Mouse (Mus musculus) forebrain, embryonic 11.5 days (tissue): ENCODE measurements at regions not wholly inside any gene's neighbourhood (a gene's known extent, or its start where the extent isn't known, plus 50 kb on each side); places are given as distances from the start of the nearest gene placed in this dataset.

ENCODE experiments used
- ATAC-seq: fragments of 200-750 bp; cut with Nextera tagmentation; replicated peaks from 2 replicates; pipeline ENCODE4 v1.8.0; 2017; ENCODE audit warnings: moderate TSS enrichment; ENCODE audit not compliant: low FRiP score
- DNase-seq: peaks from one replicate; pipeline ENCODE4 v3.0.0-alpha.2; 2017; ENCODE audit warnings: low spot score
- H3K27ac ChIP-seq: fragments of 300-500 bp; sonication (generic); 2 replicates; pipeline ENCODE4 v1.5.1; 2014; ENCODE audit warnings: low read depth, low read length
- H3K27me3 ChIP-seq: fragments of 300-500 bp; sonication (generic); 2 replicates; pipeline ENCODE4 v1.6.1; 2014; ENCODE audit warnings: mild to moderate bottlenecking, low read length, mixed read lengths; ENCODE audit not compliant: control insufficient read depth, insufficient read depth
- H3K36me3 ChIP-seq: fragments of 300-500 bp; sonication (generic); 2 replicates; pipeline ENCODE4 v1.6.1; 2014; ENCODE audit warnings: mild to moderate bottlenecking, low read length, moderate library complexity, mixed read lengths; ENCODE audit not compliant: control insufficient read depth, insufficient read depth
- H3K4me1 ChIP-seq: fragments of 300-500 bp; sonication (generic); replicated peaks from 2 replicates; pipeline ENCODE4 v1.6.1; 2014; ENCODE audit warnings: low read length, mixed read lengths; ENCODE audit not compliant: control insufficient read depth, insufficient read depth
- H3K4me2 ChIP-seq: fragments of 300-500 bp; sonication (generic); 2 replicates; pipeline ENCODE4 v1.6.1; 2014; ENCODE audit warnings: low read depth, mild to moderate bottlenecking, low read length, moderate library complexity, mixed read lengths; ENCODE audit not compliant: severe bottlenecking
- H3K4me3 ChIP-seq: fragments of 300-500 bp; sonication (generic); 2 replicates; pipeline ENCODE4 v1.5.1; 2014; ENCODE audit warnings: low read depth, low read length
- H3K9ac ChIP-seq: fragments of 300-500 bp; sonication (generic); 2 replicates; pipeline ENCODE4 v1.6.1; 2014; ENCODE audit warnings: low read length
- H3K9me3 ChIP-seq: fragments of 300-500 bp; sonication (generic); 2 replicates; pipeline ENCODE4 v1.6.1; 2016; ENCODE audit warnings: low read length, mixed read lengths; ENCODE audit not compliant: control insufficient read depth
- WGBS: fragments of 180-500 bp; shearing (Covaris S2); extraction: QIAGEN DNeasy Blood & Tissue Kit; methylation state at CpG from one replicate; pipeline ENCODE4 v1.1.7; 2014; 5-methylcytosine and 5-hydroxymethylcytosine counted together

DNA sequence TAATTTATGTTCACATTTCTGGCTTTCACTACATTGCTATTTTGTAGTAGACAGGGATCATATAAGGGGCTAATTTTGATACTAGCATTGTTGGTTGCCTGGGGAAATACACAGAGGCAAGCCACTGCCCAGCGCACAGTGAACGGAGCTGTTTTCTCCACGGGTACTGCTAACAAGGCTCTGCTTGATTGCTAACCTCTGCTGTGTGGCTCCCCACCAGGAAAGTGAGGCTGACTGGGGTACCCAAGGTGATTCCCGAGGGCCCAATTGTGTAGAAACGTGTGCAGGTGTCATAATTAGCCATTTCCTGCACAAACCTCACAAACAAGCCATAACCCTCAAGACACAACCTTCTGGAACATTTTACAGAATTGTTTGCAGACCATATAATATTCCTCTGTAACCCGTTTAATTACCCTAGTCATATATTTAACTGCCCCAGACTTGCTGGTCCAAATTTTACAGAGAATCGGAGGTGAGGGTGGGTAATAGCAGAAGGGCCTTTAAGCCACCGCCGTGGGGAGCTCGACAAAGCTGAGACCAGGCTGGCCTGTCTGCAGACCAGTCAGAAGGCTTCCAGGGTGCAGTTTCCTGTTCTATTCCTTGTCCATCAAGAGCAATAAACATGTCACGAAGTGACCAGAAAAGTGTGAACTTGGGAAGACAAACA lies 170.9 kb downstream of the Fam169b start:
- DNase-seq, result no peak

DNA sequence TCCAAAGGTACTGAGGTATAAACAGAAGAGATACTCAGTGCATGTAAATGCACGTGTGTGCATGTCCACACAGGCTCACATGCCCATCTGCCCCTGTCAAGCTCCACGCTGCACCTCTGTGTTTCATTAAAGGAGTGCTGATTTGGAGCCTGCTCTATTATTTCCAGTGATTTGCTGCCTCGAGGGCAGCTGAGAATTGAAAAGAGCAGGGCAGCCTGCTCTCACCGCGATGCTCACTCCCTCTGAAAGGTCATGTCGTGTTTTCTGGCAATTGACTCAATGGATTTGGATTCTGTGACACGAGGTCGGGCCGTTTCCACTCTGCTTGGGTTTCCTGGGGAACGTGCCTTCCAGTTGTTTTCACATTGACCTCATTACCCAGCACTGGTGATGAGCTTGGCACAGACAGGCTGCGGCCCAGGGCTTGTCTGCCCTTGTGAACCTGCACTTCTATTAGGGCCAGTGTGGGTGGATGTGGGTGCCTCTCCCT lies 167.1 kb downstream of the Fam169b start:
- Histone ChIP-seq H3K4me3 (no peak overlapping the region), H3K36me3 (no peaks in the 10 kb centered on the region), H3K4me2 (no peak overlapping the region), H3K9ac (no peak overlapping the region), H3K27me3 (no peaks in the 10 kb centered on the region), H3K4me1 (peaks cover 7% of the 10 kb centered on the region; the same call in 1 of the 2 replicates), H3K9me3 (no peaks in the 10 kb centered on the region), H3K27ac (0 out of 2 replicates have a peak overlapping the region, but pooled peaks have one; percentile 3)
- ATAC-seq (peak; percentile 66; the same call in 1 of the 2 replicates), DNase-seq (peak; percentile 58)
- 19% methylated on average over 11 of the region's 11 CpGs for WGBS

More for the DNA sequence above, 170.9 kb downstream of the Fam169b start:
- H3K36me3 ChIP-seq, result no peaks in the 10 kb centered on the region
- H3K27me3 ChIP-seq, result no peaks in the 10 kb centered on the region
- H3K4me1 ChIP-seq, result peaks cover 7% of the 10 kb centered on the region; the same call in 1 of the 2 replicates
- WGBS, result 84% methylated on average over 11 of the region's 11 CpGs
- H3K9ac ChIP-seq, result no peak overlapping the region
- ATAC-seq, result no peak
- no peak overlapping the region for H3K4me3 ChIP-seq
- no peak overlapping the region for H3K4me2 ChIP-seq
- H3K9me3 ChIP-seq, result no peaks in the 10 kb centered on the region
- no peak overlapping the region for H3K27ac ChIP-seq

DNA sequence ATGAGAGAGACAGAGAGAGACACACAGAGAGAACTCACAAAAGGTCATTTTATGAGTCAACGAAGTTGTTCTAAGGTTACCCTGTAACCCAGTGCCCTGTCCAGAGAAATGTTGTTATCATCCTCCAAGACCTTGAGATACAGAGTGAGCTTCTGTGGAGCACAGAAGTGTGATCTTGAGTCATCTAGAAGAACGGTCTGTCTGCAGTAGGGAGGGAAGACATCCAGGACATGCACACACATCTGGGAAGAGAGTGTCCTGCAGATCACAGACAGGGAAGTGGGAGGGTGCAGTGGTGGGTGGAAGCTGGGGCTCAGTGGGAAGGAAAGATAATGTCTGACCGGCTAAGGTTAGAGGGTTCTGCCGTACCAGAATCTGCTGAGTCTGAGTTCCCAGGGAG lies 155.3 kb downstream of the Fam169b start:
- Histone ChIP-seq H3K4me3 (no peak overlapping the region), H3K4me2 (no peak overlapping the region), H3K9me3 (no peaks in the 10 kb centered on the region), H3K36me3 (no peaks in the 10 kb centered on the region), H3K27me3 (no peaks in the 10 kb centered on the region), H3K9ac (no peak overlapping the region), H3K4me1 (no peaks in the 10 kb centered on the region), H3K27ac (no peak overlapping the region)
- ATAC-seq (no peak), DNase-seq (no peak)
- WGBS, result 87% methylated on average over 4 of the region's 4 CpGs

DNA sequence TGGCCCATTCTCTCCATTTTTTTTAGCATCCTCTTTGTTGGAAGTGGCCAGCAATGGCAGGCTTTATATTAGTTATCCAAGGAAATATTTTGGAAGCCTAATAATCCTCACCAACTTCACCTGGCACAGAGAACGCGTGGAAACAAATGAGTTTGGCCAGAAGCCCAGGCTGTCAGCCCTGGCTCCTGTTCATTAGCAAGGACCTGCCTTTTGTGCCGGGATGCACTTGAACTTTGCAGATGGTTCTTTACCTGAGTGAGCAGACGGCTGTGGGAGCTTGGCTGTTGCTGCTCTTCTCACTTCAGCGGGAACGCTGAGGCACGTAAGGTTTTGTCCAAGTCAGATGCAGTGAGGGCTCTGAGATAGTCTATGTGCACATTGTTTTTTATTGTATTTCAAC lies 142.3 kb downstream of the Fam169b start:
- Histone ChIP-seq H3K4me1 (no peaks in the 10 kb centered on the region), H3K27me3 (no peaks in the 10 kb centered on the region), H3K4me2 (no peak overlapping the region), H3K27ac (no peak overlapping the region), H3K4me3 (no peak overlapping the region), H3K9ac (no peak overlapping the region), H3K9me3 (no peaks in the 10 kb centered on the region), H3K36me3 (no peaks in the 10 kb centered on the region)
- 89% methylated on average over 7 of the region's 7 CpGs for WGBS
- no peak for DNase-seq
- ATAC-seq, result no peak

- Histone ChIP-seq H3K27ac (no peak overlapping the region), H3K4me2 (no peak overlapping the region), H3K9me3 (no peaks in the 10 kb centered on the region), H3K4me1 (no peaks in the 10 kb centered on the region), H3K4me3 (no peak overlapping the region), H3K9ac (no peak overlapping the region), H3K36me3 (no peaks in the 10 kb centered on the region), H3K27me3 (no peaks in the 10 kb centered on the region)
- no peak for ATAC-seq
- no peak for DNase-seq
- WGBS, result 74% methylated on average over 1 of the region's 1 CpGs
Measured at GRCm38 (mm10) chr7:68412786-68413185, 139.1 kb downstream of the Fam169b start.
